Mouse (Mus musculus) lung, adult 2 months (tissue): ENCODE results near the gene Rab3b.

Source experiments
- CTCF ChIP-seq: fragments of 200-500 bp; IDR thresholded peaks from 2 replicates; pipeline ENCODE4 v1.5.1; 2011; ENCODE audit warnings: mild to moderate bottlenecking, low read length, control low read depth; ENCODE audit not compliant: insufficient read depth
- POLR2A ChIP-seq: fragments of 200-500 bp; IDR thresholded peaks from 2 replicates; pipeline ENCODE4 v1.6.1; 2011; ENCODE audit warnings: low read depth, mild to moderate bottlenecking, control low read depth, low read length, borderline replicate concordance; ENCODE audit errors: extremely low read depth

DNA sequence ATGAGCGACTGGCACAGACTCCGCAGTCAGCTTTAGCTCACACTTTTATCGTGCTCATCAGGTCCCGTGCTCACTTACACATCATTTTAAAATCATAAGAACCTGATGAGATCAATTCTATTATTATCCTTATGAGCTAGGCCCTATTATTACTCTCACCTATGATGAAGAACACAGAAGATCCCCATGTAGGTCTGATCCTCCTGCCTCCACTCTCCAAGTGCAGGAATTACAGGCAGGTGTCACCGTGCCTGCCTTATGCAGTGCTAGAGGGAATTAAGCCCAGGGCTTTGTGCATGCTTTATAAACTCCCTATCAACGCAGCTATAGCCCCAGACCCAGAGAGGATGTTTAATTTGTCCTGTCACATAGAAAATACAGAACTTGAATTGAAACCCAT is 84.2 kb downstream of the Rab3b start:
- TF ChIP-seq CTCF, result no peak
- TF ChIP-seq POLR2A, result no peak
